Mouse (Mus musculus) kidney, postnatal 25 days (tissue): ENCODE measurements around the gene Trit1.
"Not testable (repeated sequence)": the region's sequence is repeated elsewhere in the genome, so short reads cannot be mapped to it uniquely, and the experiment has no call there.

Source experiments
- DNase-seq, 2 experiments: peaks; one replicate each; pipeline ENCODE4 v3.0.0; 2021; ENCODE audit warnings: mixed read lengths in 2 of 2

Trit1 gene

DNA sequence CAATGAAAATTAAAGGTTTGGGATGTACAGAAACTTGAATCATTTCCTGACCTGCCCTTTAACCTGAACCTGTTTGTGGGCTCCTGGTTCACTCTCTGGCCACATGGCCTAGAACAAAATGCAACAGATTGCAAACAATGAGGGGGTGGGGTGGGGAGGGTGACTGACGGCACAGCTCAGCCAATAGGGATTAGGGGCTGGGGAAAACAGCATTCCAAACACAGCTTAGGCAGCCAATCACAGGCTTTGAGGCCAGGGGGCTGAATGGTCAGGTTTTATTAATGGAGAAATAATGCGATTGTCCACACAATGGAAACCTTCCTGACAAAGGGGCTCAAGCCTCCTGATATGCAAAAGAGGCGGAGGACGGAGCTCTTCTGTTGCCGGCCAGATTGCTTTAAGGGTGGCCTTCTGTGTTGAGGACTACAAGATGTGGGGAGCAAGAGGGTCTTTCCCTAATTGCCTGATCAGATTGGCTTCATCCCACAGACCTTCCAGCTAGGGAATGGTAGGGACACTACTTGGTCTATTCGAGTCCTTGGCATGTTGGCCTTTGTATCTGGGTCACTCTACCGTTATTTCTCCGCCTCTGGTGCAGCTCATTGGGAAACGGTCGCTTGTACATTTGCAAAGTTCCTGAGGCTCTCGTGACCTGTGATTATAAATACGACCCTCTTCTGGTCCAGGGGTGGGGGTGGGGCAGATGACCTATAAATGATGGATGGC is 17.7 kb upstream of the Trit1 start:
- DNase-seq = no peak

DNA sequence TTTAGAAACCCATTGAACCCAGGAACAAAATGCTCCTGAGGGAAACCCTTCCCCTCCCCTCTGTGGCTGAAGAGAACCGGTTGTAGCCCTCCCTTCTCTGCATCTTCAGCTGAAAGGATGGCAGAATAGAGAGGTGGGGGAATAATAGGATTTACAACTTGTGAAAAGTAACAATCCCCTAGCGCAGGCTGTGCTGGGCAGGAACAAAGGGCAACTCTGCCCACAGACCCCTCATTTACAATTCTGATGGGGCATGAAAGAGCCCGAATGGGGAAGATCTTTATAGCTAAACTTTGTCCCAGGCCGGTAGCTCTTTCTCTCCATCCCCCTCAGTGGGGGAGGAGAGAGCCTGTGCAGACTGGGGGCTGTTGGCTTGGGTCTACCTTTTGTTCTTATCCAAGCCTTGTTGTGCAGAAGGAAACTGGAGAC is 17.1 kb upstream of the Trit1 start:
- no peak for DNase-seq

DNA sequence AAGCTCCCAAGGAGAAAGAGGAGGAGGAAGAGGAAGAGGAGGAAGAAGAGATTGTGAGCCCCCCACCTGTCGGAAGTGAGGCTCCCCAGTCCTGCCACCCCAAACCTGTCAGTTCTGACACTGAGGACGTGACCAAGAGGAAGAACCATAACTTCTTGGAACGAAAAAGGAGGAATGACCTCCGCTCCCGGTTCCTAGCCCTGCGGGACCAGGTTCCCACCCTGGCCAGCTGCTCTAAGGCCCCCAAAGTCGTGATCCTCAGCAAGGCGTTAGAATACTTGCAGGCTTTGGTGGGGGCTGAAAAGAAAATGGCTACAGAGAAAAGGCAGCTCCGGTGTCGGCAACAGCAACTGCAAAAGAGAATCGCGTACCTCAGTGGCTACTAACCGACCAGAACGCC is 16.3 kb upstream of the Trit1 start:
- no peak for DNase-seq

DNA sequence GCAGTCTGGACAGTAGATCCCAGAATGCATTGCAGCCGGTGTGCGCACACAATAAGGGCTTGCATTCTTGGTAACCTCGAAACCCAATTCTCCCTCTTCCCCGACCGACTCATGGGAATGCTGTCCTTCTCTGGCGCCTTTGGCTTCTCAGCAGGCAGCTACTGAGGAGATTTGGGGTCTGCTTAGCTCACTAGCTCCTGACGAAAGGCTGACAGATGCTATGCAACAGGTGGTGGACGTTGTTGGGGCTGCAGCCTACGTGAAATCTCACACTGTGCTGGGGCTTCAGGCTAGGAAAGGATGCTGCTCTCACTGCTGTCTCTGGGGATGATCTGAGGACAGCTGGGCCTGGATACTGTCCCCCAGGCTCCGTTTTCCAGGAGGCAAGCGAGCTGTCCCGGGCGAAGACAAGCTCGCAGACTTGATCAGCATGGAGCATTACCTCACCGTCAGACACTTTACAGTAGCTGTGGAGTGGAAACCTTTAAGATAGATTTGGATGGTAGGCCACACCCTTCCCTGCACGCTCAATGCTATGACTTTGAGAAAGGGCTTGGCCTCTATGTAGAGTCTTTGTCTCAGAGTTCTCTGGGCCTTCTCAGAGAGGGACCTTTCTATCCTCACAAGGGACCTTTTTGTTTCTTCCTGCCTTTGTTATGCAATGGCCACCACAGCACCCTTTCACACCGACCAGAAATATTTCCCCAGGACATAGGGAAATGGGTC is 15.6 kb upstream of the Trit1 start:
- DNase-seq = no peak

DNA sequence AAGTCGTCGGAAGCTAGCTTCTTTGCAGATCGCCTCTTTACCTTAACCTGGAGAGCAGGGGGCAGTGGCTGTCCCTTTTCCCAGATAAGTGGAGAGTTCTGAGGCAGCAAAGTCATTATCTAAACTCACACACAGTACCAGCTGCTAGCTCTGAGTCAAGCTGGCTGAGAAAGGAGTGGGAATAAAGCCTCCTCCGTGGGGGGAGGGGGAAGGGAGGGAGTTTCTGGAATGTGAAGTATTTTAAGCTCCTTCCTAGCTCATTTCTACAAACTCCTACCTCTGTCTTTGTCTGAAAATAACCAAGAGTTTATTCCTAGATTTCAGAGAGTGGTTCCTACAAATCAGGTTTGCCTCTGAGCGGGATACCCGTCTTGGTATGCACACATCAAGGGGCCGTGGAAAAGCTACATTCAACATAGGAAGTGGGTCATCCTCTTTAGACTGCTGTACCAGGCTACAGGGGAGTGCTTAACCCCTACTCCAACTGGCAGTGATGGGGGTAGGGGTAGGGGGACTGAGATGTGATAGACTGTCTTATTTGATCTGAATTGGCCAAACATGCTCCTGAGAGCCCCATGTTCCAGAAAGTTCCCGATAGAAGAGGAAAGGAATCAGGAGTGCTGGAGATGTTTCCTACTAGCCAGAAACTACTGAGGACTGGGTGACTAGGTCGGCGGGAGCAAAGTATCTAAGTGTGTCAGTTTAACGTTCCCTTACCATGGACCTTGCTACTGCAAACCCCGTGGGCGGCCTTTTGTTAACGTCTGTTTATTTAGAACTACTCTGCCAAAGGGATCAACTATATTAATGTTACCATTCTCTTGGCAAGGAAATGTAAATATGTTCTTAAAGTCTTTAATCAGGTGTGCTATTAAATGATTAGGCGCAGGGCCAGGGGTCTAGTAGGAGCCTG is 11.1 kb upstream of the Trit1 start:
- DNase-seq = peak in 1 of 2 experiments; percentile 19

DNA sequence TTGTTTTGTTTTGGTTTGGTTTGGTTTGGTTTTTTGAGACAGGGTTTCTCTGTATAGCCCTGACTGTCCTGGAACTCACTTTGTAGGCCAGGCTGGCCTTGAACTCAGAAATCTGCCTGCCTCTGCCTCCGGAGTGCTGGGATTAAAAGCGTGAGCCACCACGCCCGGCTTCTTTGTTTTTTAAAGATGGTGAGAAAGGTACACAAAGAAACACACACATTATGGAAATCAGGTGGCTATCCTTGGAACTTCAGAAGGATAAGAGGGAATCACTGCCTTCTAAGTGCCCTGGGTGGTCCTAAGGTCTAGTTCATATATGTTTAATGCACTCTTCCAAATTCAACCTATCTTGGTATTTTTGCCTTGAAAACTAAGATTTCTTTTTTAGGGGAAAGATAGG is 3.9 kb upstream of the Trit1 start:
- DNase-seq = not testable (repeated sequence)

DNA sequence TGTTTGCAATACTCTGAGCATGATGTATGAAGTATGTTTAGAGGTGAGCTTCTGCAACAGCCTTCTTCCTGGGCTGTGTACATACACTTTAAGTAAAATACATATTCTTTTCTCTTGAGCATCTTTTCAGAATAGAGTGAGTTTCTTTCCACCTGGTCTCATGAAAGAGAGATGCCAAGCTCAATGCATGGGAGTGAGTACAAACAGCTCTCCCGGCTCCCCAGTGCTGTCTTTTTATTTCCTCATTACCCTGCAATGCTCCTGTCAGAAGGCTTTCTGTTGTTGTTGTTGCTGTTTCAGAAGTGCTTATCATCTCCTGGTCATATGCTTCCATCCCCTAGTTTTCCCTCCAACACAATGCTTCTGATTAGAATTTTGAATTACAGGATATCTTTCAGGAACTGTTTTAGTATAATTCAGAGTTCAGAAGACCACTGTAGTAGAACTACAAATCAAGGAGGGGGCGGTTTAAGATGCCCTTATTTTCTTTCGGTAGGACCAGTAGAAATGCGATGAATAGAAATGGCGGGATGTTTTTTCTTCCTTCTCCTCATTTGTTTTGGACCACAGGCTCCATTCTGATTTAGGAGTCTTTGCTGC is 3.0 kb upstream of the Trit1 start:
- DNase-seq = no peak

DNA sequence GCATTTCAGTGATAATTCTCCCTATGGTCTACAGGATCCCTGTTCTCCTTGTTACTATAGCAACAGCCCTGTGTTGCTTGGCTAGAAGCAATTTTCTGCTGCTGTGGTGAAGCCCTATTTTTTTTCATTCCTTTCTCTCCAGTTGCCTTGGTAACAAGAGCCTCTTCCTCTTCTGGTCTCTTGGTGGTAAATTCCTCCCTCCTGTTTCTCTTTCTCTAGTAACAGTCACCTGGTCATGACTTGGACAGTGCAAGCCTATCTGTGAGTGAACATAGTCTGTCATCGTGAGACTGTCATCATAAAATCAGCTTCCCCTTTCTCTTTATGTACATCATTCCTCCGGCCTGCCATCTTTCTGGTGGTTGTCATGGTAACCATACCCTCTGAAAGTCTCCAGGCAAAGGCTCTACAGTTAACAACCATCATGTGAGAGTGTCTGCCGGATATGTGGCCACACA is 2.4 kb upstream of the Trit1 start:
- DNase-seq = no peak

DNA sequence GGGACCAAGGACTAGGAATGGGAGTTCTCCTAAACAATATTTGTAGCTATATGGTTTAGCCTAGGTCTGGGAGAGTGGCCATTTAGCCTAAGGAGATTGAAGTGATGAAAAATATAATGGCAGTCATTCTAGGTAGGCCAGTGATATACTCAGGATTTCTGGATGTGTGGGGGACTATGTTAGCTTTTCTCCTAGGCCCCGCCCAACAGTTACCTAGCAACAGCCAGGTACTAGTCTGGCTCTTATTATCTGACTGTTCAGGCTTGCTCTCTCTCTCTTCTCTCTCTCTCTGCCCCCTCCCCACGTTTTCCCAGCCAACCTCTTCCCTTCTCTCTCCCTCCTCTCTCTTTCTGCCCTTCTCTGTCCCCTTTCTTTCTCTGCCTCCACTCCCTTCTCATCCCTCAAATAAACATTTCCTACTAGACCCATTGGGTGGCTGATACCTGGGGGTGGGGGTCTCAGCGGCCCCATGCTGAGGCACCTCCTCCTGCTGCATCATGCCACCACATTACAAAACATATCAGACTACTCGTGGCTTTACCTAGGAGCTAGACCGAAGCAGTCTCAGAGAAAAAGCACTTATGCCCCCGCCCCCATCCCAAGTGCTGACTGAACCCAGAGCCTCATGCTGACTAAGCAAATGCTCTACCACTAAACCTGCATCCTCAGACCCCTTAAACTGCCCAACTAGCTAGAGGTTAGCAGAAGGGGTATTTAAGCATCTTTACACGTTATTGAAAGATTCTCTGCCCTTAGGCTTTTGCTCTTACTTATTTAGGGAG is 1.7 kb upstream of the Trit1 start:
- no peak for DNase-seq

DNA sequence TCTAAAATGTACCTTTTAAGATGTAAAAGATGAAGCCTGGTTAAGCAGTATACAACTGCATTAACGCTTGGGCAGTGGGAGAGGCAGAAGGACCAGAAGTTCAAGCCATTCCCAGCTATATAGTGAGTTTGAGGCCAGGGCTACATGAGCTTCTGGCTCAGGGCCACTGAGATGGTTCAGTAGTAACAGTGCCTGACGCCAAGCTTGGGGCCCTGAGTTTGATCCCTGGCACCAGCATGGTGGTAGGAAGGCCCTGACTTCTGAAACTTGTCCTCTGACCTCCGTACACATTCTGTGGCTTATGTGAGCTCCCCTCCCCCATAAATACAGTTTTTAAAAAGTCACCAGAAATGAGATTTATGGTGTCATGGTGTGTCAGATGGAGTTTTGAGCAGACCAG is 5.2 kb downstream of the Trit1 start:
- peak in 1 of 2 experiments; percentile 20 for DNase-seq

DNA sequence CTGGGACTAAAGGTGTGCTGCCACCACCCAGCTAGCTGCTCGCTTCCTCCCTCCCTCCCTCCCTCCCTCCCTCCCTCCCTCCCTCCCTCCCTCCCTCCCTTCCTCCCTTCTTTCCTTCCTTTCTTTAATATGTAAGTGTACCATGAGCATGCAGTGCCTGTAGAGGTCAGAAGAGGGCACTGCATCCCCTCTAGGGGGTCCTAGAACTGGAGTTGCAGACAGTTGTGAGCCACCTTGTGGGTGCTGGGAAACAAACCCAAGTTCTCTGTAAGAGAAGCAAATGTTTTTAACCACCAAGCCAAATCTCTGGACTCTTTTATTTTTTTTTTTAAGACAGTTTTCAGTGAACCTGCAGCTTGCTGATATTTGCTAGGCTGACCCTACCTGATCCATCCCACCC is 6.5 kb downstream of the Trit1 start:
- DNase-seq = no peak

DNA sequence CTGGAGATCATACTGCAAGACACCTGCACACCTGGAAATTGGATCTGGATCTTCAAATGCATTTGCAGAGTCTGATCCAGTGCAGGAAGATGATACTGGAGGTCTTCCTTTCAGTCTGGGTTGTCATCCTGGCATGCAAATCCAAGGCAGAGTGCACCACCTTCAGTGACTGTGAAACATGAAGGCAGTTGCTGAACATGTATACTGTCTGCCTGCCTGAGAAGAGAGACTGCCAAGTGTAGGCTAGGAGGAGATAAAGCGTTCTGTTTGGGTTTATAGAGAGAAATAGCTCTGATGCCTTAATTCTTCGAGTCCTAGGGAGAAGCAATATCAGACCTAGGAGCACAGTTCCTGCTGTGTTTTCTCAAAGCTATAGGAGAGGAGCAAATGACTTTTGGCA is 9.0 kb downstream of the Trit1 start:
- DNase-seq = no peak

DNA sequence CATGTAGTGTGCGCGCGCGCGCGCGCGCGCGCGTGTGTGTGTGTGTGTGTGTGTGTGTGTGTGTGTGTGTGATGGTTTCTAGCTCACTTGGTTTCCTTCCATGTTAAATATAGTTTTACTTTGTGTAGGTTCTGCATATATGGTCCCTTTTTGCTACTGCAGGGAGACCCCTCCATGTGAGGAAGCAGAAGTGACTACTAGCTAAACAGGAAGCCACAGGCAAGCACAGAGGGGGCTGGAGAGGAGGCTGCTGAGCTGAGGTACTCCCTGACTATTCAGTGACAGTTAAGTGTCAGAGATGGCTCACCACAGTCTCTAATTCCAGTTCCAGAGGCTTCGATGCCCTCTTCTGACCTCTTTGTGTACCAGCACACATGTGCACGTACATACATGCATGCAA is 9.8 kb downstream of the Trit1 start:
- no peak for DNase-seq

DNA sequence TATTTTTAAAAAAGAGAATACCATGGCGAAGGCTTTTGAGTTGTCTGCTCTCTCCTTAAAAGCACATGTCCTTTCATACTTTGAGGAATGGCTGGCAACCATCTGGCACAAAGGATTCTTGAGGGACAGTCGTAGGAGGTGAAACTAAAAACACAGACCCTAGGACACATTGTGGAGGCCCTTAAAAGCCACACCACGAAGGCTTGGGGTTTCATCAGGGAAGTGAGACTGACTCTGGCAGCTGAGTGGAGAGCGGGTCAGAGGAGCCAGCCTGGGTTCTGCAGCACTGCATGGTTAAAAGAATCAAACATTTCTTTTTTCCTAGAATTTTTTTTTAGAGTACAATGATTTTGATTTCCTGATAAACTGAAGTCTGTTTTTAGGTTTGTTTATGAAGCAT is 10.2 kb downstream of the Trit1 start:
- DNase-seq = no peak

DNA sequence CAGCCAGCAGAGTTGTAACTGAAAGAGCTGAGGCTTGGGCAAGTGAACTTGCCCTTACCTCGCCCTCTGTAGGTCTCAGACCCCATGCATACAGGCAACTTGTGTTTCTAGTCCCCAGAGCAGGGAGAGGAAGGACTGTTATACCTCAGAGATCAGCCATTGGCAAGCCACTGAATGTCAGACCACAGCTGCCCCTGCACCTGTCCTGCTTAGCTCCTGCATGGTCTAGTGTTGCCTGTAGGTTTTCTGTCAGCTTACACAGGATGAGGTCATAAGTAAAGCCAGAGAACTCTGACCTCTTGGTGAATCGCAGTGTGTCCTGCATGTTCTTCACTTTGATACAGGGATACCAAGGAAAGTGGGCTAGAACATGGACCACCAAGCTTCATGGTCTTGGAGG is 18.4 kb downstream of the Trit1 start:
- no peak for DNase-seq

DNA sequence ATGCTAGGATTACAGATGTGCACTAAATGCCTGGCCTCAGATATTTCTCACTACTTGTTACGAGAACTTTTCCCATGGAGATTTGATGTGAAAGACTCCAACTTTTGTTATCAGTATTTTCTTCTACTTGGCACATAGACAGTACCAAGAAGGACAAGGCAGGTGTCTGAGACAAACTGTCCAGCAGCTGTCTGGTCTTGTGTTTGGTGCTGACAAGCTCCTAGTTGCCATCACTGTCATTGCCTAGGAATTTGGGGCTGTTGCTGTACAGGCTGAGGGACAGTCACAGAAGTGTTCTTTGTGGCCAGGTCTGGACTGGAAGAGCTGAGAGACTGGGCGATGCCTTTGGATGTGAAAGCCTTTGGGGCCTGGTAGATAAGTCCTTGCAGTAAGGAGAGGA is 19.2 kb downstream of the Trit1 start:
- DNase-seq = no peak

DNA sequence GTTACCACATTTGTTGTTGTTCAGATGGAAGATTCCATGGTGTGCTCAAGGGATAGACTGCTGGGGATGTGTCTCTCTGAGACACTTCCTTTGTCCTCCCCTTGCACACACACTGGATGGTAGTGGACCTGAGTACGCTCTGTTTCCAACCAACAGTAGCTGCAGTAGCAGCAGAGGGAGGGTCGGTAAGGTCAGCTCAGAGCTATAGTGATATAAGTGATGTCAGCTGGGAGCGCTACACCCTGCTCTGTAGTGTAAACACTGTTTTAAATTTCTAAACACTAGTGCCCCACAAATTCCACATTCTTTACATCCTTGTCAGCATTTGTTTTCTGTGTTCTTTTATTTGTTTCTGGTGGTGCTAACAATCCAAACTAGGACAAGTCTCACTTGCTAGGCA is 20.3 kb downstream of the Trit1 start:
- DNase-seq = no peak

DNA sequence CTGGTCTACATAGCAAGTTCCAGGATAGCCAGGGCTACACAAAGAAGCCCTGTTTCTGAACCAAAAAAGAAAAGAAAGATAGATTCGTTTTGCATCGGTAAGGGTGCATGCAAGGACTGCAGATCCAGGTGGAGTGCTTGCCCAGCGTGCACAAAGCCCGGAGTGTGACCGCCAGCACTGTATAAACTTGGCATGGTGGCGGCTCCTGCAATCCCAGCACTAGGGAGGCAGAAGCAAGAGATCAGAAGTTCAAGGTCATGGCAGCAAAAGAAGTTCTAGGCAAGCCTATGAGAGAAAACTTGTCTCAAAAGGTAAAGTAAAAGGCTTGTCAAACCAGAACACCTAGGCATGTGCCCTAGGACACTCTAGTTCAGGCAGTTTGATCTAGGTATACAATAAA is 24.7 kb downstream of the Trit1 start:
- DNase-seq = no peak

DNA sequence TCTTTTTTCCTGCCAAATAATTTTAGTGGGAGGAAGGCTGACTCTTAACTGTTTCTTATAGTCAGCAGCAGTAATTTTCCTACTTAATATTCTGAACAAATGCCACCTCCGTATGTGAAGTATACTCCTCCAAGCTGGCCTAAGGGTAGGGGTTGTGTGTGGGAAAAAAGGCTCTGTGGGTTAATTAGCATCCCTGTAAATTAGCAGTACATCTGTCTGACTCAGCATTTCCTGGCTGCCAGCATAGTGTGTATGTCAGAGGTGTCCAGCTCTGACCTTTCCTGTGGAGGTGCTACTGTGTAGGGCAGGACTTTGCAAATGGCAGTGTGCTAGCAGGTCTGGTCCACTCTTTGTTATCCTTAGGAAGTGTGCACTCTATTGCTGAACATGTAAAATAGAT is 27.5 kb downstream of the Trit1 start:
- DNase-seq = no peak

DNA sequence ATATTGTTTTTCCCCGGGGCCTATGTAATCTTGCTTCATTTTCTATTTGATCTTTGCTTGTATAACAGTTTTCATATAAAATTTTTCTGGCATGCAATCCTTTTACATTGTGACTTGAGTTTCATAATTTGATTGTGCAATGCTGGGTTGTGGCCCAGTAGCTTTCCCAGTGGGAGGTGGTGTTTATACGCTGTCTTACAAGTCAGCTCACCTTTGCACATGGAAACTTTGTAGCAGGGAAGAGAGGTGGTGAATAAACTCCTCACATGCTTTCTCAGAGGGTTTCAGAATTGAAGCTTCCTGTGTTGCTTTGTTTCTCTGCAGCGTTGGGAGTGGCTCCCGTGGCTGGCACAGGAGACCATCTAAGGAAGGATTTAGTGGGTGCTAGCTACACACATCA is 28.4 kb downstream of the Trit1 start:
- no peak for DNase-seq

DNA sequence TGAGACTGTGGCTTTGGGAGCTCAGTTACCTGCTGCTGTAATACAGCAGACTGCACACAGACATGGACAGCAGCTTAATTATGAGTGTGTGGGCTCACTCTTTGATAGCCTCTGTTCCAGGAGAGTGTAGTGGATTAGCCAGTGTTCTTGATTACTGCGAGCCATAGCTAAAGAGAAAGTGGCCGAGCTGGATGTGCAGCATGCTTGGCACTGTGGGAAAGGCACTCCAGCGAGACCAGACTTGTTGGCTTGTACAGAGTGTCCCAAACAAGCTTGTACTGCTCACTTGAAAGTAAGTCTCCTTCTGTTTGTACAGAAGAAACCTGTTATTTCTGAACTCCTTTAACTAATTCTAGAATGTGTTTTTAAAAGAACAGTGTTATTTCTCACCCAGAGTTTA is 29.9 kb downstream of the Trit1 start:
- peak; percentile 29 to 69 for DNase-seq

DNA sequence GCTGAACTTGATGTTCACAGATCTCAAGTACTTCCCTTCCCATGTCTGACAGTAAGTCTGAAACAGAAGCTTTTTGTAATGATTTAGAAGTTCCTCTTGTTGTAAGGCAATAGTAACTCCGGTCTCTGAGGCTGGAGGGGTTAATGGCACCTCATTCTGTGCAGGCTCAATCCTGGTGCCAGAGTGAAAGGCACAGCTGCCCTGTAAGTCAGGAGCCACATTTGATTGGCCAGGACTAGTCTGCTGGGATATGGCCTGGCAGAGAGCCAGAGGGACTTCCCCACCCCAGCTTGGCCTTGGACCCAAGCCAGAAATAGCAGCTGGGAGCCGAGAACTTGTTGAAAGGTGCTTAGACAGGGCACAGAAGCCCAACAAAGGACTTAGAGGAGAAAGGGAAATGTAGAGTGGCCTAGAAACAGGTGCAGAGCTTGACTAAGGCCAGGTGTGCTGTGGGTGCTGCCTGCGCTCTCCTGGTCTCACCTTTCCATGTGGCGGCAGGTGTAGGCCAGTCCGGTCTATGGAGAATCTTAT is 34.3 kb downstream of the Trit1 start:
- DNase-seq = peak; percentile 92 to 94
